Mouse (Mus musculus): Measurements from ENCODE around the gene Csf3.

Csf3 gene

DNA sequence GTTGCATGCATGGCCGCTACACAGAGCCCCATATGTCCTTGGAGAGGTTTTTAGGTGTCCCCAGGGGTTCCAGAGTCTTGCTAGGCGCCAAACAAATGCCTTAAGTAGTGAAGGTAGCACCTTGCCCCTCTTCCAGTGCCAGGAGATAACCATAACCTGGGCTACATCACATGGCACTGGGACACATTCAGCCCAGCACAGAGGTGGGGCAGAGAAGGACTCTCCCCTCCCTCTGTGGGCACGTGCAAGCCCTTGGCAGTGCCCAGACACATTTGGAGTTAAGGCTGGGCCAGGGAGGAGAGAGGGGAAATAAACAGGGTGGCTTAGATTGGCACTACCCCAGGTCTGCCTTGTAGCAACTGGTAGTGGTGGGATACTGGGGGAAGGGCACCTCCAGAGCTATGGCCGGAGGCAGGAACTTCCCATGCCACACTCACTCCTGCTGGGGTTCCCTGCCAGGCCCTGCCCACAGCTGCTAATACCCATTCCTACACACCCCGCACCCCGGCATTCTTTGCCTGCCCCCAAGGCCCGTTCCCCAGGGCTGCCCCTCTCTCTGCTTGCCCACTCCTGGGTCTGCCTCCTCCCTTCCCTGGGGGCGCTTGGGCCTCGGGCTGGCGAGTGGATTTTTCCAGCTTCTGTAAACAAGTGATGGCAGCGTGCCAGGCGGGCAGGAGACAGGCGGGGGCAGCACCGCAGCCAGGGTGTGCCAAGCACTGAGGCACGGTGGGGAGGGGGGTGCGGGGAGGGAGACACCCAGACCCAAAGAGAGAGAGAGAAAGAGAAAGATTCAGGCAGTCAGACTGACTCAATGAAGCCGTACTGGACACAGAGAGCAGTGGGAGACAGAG is 49.5 kb downstream of the Csf3 start:
- DNase-seq, result peak; percentile 80

DNA sequence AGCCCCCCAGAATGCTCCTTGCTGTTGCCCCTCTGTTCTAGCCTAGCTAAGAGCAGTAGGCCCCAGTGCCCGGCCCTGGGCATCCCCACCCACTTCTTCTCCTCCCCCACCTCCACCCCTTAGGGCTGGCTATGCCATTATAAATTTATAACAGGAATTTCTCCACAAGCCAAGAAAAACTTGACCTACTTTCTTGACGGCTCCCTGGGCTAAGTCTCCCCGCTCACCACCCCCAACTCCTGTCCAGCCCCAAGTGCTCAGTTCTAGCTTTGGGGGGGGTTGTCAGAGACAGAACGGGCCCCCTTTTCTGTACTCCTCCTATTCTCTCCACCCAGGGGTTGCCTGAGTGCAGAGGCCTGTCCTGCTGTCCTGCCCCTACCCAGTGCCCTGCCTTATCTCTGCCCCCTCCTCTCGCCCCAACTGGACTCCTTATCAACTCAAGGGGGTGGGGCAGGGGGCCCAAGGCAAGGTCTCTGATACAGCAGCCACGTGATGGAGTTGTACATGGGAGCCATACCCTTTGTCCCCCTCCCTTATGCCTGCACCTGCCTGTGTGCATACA is 50.2 kb downstream of the Csf3 start:
- peak; percentile 42 for DNase-seq

DNA sequence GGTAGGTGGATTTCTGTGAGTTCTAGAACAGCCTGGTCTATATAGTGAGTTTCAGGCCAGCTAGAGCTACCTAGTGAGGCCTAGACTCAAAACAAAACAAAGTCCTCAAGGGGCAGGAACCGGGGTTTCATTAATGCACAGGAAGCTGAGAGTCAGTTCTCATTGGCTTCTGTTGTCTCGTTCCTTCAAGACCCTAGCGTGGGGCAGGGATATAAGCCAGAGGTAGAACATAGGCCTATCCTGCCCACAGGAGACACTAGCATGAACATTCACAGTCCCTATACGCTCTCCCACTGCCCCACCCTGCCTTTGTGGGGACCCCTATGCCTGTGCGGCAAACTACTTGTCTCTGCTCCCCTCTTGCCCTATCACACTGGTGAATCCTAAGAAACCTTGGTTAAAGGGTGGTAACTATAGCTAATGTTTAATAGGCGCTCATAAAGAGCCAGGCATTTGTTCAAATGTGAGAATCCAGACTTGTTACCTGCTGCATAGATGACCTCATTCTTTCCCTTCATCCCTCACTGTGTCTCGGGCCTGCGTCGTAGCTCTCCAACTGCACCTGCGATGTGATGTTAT is 51.6 kb downstream of the Csf3 start:
- DNase-seq, result peak; percentile 25

Data from cerebellum, adult 8-10 months (tissue).